Mouse (Mus musculus) cerebellum, adult 18-20 months (tissue): Measurements from ENCODE around the gene Clk3.
A peak's percentile ranks its signal among the peaks of the same experiment; 100 is the strongest.
"Not testable (repeated sequence)": the region's sequence is repeated elsewhere in the genome, so short reads cannot be mapped to it uniquely, and the experiment has no call there.

Experiments used
- DNase-seq, 2 experiments: peaks; one replicate each; pipeline ENCODE4 v3.0.0; 2021

The Clk3 gene

GRCm38 (mm10) chr9:57722371-57722770, 43.3 kb downstream of the Clk3 start:
- no peak for DNase-seq

GRCm38 (mm10) chr9:57720736-57721135, 44.9 kb downstream of the Clk3 start:
- DNase-seq: no peak

- peak; percentile 68 to 74 for DNase-seq
Measured at GRCm38 (mm10) chr9:57718408-57718807, 47.3 kb downstream of the Clk3 start.

- no peak for DNase-seq
Measured at GRCm38 (mm10) chr9:57712194-57712593, 53.5 kb downstream of the Clk3 start.

GRCm38 (mm10) chr9:57710214-57710613, 55.4 kb downstream of the Clk3 start:
- DNase-seq: not testable (repeated sequence)

GRCm38 (mm10) chr9:57708720-57709274, 56.9 kb downstream of the Clk3 start:
- peak; percentile 46 to 73 for DNase-seq

- DNase-seq: peak; percentile 86 to 88
Measured at GRCm38 (mm10) chr9:57708068-57708719, 57.5 kb downstream of the Clk3 start, which contains the start of gene Edc3. Gene Edc3 (plus strand): TSS chr9:57708540.

- DNase-seq: no peak
Measured at GRCm38 (mm10) chr9:57706496-57706895, 59.2 kb downstream of the Clk3 start.
